Mouse (Mus musculus) MEL (cell line): ENCODE measurements around the gene B3galnt2.

Experiments used
- CTCF ChIP-seq, 3 experiments: IDR thresholded peaks in 2 of 3; conservative IDR thresholded peaks in 1 of 3; 2 replicates each; pipeline ENCODE4 v1.5.1; 2011 to 2012; ENCODE audit warnings: low read length in 3 of 3, low read depth in 2 of 3, mild to moderate bottlenecking in 2 of 3, improper control_type of control experiment in 1 of 3, inconsistent platforms in 1 of 3, mixed read lengths in 1 of 3, moderate library complexity in 1 of 3; ENCODE audit not compliant: control insufficient read depth in 1 of 3, insufficient read depth in 1 of 3, poor library complexity in 1 of 3, severe bottlenecking in 1 of 3
- E2F4 ChIP-seq: IDR thresholded peaks from 2 replicates; pipeline ENCODE4 v1.6.1; 2011; ENCODE audit warnings: low read depth, low read length, improper control_type of control experiment, borderline replicate concordance
- EP300 ChIP-seq, 2 experiments: IDR thresholded peaks; 2 replicates each; pipeline ENCODE4 v1.6.1; 2011; ENCODE audit warnings: improper control_type of control experiment in 2 of 2, low read length in 2 of 2, low read depth in 1 of 2, mild to moderate bottlenecking in 1 of 2
- KAT2A ChIP-seq: conservative IDR thresholded peaks from 2 replicates; pipeline ENCODE4 v1.6.1; 2012; ENCODE audit warnings: low read depth, low read length, improper control_type of control experiment, inconsistent platforms
- MAZ ChIP-seq: IDR thresholded peaks from 2 replicates; pipeline ENCODE4 v1.6.1; 2012; ENCODE audit warnings: low read depth, mild to moderate bottlenecking, inconsistent platforms, low read length, improper control_type of control experiment
- NELFE ChIP-seq: IDR thresholded peaks from 2 replicates; pipeline ENCODE4 v1.6.1; 2011; ENCODE audit warnings: low read depth, low read length, improper control_type of control experiment
- POLR2A ChIP-seq, 2 experiments: IDR thresholded peaks; 2 replicates each; pipeline ENCODE4 v1.6.1; 2011 to 2012; ENCODE audit warnings: low read length in 2 of 2, mild to moderate bottlenecking in 2 of 2, control low read depth in 1 of 2, improper control_type of control experiment in 1 of 2, low read depth in 1 of 2, moderate library complexity in 1 of 2; ENCODE audit not compliant: control insufficient read depth in 1 of 2, insufficient read depth in 1 of 2, poor library complexity in 1 of 2
- POLR2AphosphoS5 ChIP-seq: IDR thresholded peaks from 2 replicates; pipeline ENCODE4 v1.6.1; 2012; ENCODE audit warnings: low read depth, borderline replicate concordance, mild to moderate bottlenecking, inconsistent platforms, low read length, moderate library complexity, mixed read lengths
- RCOR1 ChIP-seq: IDR thresholded peaks from 2 replicates; pipeline ENCODE4 v1.6.1; 2012; ENCODE audit warnings: low read depth, mild to moderate bottlenecking, inconsistent platforms, low read length, improper control_type of control experiment
- SIN3A ChIP-seq: IDR thresholded peaks from 2 replicates; pipeline ENCODE4 v1.6.1; 2012; ENCODE audit warnings: low read length, improper control_type of control experiment, inconsistent platforms
- USF2 ChIP-seq, 2 experiments: IDR thresholded peaks; 2 replicates each; pipeline ENCODE4 v1.6.1; 2011 to 2012; ENCODE audit warnings: improper control_type of control experiment in 2 of 2, low read length in 2 of 2, borderline replicate concordance in 1 of 2, inconsistent platforms in 1 of 2, low read depth in 1 of 2, mild to moderate bottlenecking in 1 of 2; ENCODE audit not compliant: insufficient read depth in 1 of 2

- TF ChIP-seq EP300 (IDR thresholded peaks at IDR 0.05; ENCODE audit: low read depth in 1 of 2, low read length in 2 of 2): no peak
- no peak for TF ChIP-seq E2F4
- TF ChIP-seq KAT2A: no peak
- no peak for TF ChIP-seq CTCF (IDR thresholded peaks at IDR 0.05 in 2 of 3, conservative IDR thresholded peaks at IDR 0.05 in 1 of 3; ENCODE audit: control insufficient read depth in 1 of 3, insufficient read depth in 1 of 3, low read depth in 2 of 3, low read length in 3 of 3, poor library complexity in 1 of 3, severe bottlenecking in 1 of 3)
- TF ChIP-seq MAZ: no peak
- TF ChIP-seq POLR2AphosphoS5: no peak
- no peak for TF ChIP-seq NELFE
- no peak for TF ChIP-seq SIN3A
- no peak for TF ChIP-seq USF2 (IDR thresholded peaks at IDR 0.05; ENCODE audit: borderline replicate concordance in 1 of 2, insufficient read depth in 1 of 2, low read depth in 1 of 2, low read length in 2 of 2)
- no peak for TF ChIP-seq POLR2A (IDR thresholded peaks at IDR 0.05; ENCODE audit: control insufficient read depth in 1 of 2, insufficient read depth in 1 of 2, low read depth in 1 of 2, low read length in 2 of 2, poor library complexity in 1 of 2)
- TF ChIP-seq RCOR1: no peak
Observed at GRCm38 (mm10) chr13:13997476-13997875, 43.2 kb downstream of the B3galnt2 start.
